Mouse (Mus musculus) cortical plate, adult 2 months (tissue): ENCODE data around the gene Zbtb18.

Source experiments
- CTCF ChIP-seq: fragments of 200-500 bp; IDR thresholded peaks from 2 replicates; pipeline ENCODE4 v1.5.1; 2011; ENCODE audit warnings: mild to moderate bottlenecking, control low read depth, low read length; ENCODE audit not compliant: insufficient read depth; ENCODE audit errors: extremely low read depth
- POLR2A ChIP-seq: fragments of 200-500 bp; IDR thresholded peaks from 2 replicates; pipeline ENCODE4 v1.6.1; 2011; ENCODE audit warnings: mild to moderate bottlenecking, low read length, control low read depth; ENCODE audit not compliant: insufficient read depth; ENCODE audit errors: extremely low read depth

- TF ChIP-seq CTCF = no peak
- TF ChIP-seq POLR2A = no peak
Measured at GRCm38 (mm10) chr1:177468436-177468835, 26.3 kb downstream of the Zbtb18 start.
